Mouse (Mus musculus): ENCODE data around the gene Bckdk. TPM values are rescaled to one million over a fixed set of nuclear protein-coding genes. Genes with fewer than 3 reads are reported as not detected.

The Bckdk gene
- polyA plus RNA-seq, 1 experiment from 2014 or later = 120 TPM

DNA sequence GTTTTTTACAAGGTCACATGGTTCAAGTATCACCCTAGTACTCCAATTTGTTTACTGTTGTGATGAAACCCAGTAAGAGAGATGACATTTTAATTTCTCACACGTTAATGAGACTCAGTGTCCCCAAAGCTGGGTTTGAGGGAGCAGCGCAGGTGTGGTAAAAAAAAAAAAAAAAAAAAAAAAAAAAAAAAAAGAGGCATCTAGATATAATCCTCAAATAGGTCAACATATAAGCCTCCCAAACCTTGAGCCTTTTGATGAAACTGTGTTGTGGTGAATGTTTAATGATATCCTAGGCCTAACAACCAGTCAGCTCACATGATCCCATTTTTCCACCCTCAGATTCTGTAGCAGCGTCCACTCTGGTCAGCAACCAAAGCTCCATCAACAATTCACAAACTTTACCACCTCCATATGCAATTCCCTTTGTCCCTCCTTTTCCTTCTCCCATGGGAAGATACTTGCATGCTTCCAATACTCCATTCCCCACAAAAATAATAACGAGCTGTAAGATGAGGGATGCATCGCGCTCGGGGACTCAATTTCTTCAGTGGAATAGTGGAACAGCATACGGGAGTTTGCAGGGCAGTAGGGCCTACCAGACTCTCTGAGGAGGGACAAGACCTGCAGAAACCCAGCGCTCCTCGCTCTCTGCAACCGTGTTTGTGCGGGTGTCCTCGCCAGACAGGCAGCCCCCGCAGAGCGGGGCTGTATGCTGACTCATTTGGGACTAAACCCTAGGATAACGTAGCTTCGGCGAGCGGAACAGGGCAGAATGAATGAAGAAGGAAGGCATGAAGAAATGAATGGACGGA, 28.9 kb upstream of the Bckdk start:
- no peaks in the 10 kb centered on the region for H3K27me3 ChIP-seq (ENCODE audit: insufficient read depth, low read length)
- H3K27ac ChIP-seq = peak overlapping the region; percentile 47; the same call in 1 of the 2 replicates
- H3K4me1 ChIP-seq (replicated peaks; ENCODE audit: insufficient read depth, low read length) = peaks cover 16% of the 10 kb centered on the region; the same call in 1 of the 2 replicates
- ATAC-seq (replicated peaks; ENCODE audit: low FRiP score, low read depth) = peak; percentile 19; the same call in 1 of the 2 replicates
- peak overlapping the region; percentile 66 for H3K4me2 ChIP-seq (ENCODE audit: low read length)
- no peak for DNase-seq (ENCODE audit: low spot score)
- peak overlapping the region; percentile 79 for H3K4me3 ChIP-seq (replicated peaks; ENCODE audit: low read depth, low read length)
- H3K9ac ChIP-seq (ENCODE audit: low read depth, low read length) = peak overlapping the region; percentile 90
- H3K9me3 ChIP-seq (replicated peaks; ENCODE audit: low read length) = no peaks in the 10 kb centered on the region
- H3K36me3 ChIP-seq (ENCODE audit: insufficient read depth, low read length) = peaks cover 18% of the 10 kb centered on the region
- TF ChIP-seq CTCF (IDR thresholded peaks at IDR 0.05; ENCODE audit: low read depth) = no peak
- WGBS = 1% methylated on average over 20 of the region's 20 CpGs

DNA sequence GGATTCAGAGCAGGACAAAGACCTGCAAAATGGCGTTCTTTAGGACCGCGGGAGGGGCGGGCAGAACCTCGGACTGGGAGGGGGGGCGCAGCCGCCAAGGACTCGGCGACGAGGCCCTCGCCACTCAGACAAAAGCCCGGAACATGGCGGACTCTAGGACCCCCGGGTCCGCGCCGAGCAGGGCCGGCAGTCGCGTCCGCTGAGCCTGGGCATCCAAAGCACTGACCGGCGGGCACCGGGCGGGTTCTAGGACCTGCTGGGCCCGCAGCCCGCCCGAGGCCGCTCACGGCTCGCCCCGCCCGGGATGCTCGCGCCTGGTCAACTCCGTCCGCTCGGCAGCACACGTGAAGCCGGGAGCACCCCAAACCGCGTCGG, 28.3 kb upstream of the Bckdk start:
- peak overlapping the region; percentile 98 for H3K27ac ChIP-seq
- no peak for TF ChIP-seq CTCF (IDR thresholded peaks at IDR 0.05; ENCODE audit: low read depth)
- H3K4me3 ChIP-seq (replicated peaks; ENCODE audit: low read depth, low read length) = peak overlapping the region; percentile 79
- peak; percentile 95 for ATAC-seq (replicated peaks; ENCODE audit: low FRiP score, low read depth)
- H3K9ac ChIP-seq (ENCODE audit: low read depth, low read length) = peak overlapping the region; percentile 90
- DNase-seq (ENCODE audit: low spot score) = peak; percentile 97
- no peaks in the 10 kb centered on the region for H3K9me3 ChIP-seq (replicated peaks; ENCODE audit: low read length)
- H3K27me3 ChIP-seq (ENCODE audit: insufficient read depth, low read length) = no peaks in the 10 kb centered on the region
- peak overlapping the region; percentile 66 for H3K4me2 ChIP-seq (ENCODE audit: low read length)
- peaks cover 24% of the 10 kb centered on the region for H3K36me3 ChIP-seq (ENCODE audit: insufficient read depth, low read length)
- peaks cover 16% of the 10 kb centered on the region; the same call in 1 of the 2 replicates for H3K4me1 ChIP-seq (replicated peaks; ENCODE audit: insufficient read depth, low read length)
- 2% methylated on average over 42 of the region's 43 CpGs for WGBS

DNA sequence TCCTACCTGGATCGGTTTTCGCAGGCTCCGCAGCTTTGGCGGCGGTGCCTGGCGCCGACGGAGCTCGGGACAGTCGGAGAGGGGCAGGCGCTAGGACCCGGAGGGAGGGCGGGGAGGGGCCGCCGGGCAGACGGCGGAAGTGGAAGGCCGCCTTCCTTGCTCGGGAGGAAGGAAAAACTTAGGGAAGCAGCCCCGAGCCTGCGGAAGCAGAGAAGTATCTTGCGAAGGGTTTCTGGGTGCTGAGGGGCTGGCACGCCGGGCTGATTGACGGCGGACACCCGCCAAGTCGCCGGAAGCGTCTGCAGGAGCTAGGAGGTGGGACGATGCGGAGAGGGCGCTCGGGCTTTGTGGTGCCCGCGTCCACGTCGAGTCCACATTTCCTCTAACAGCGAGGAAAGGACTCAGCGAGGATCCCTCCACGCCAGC, 27.8 kb upstream of the Bckdk start, which contains the start of gene Zfp646:
TSS of gene Zfp646 (plus strand) at position 181 of the 426 bp plus-strand sequence.
- DNase-seq (ENCODE audit: low spot score) (peak; percentile 93), ATAC-seq (replicated peaks; ENCODE audit: low FRiP score, low read depth) (peak; percentile 88)
- no peak for TF ChIP-seq CTCF (IDR thresholded peaks at IDR 0.05; ENCODE audit: low read depth)
- H3K27ac ChIP-seq = peak within 1 kb of the TSS; percentile 98
- H3K4me3 ChIP-seq (replicated peaks; ENCODE audit: low read depth, low read length) = peak within 1 kb of the TSS; percentile 79
- H3K9me3 ChIP-seq (replicated peaks; ENCODE audit: low read length) = no peaks in the 10 kb centered on the region
- H3K4me1 ChIP-seq (replicated peaks; ENCODE audit: insufficient read depth, low read length) = peaks cover 16% of the 10 kb centered on the region; the same call in 1 of the 2 replicates
- WGBS = 0% methylated on average over 40 of the region's 41 CpGs
- peak within 1 kb of the TSS; percentile 66 for H3K4me2 ChIP-seq (ENCODE audit: low read length)
- H3K9ac ChIP-seq (ENCODE audit: low read depth, low read length) = peak within 1 kb of the TSS; percentile 90
- no peaks in the 10 kb centered on the region for H3K27me3 ChIP-seq (ENCODE audit: insufficient read depth, low read length)
- H3K36me3 ChIP-seq (ENCODE audit: insufficient read depth, low read length) = peaks cover 29% of the 10 kb centered on the region

DNA sequence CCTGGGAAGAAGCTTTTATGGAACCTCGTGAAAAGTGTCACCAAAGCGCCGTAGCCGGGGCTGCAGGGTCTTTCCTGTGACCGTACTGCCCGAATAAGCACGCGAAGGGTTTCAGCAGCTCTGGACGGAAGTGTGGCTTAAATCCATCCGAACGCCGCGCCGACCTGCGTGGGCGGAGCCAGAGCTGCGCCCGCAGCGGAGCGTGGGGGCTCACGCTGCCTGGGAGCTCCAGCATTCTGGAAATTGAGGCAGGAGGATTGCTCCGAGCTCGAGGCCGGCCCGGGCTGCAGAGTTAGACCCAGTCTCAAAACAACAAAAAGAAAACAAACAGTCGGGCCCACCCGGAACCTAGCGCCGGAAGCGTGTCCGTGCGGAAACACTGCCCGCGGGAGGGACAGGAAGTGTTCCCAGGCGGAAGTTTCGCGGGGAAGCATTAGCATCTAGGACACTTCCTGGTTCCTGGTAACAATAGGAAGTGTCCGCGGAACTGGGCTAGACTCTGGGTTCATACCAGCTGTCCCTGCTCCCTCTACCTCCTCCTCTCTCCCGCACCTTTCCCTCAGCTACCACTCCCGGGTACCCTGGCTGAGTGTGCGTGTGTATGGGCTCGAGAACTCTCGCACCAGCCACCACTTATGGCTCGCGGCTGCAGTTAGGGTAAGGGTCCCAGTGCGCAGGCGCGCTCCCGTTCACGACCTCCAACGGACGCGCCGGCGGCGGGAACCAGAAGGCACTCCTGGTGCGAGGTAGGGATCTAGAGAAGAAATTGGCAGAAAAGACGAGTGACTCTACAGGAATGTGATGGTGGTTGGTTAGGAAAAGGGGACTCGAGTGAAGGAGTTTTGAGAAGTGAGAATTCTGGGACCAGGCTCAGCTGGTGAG, 27.2 kb upstream of the Bckdk start, which contains the start of gene Zfp668:
TSS of gene Zfp668 (minus strand) at position 362 of the 882 bp plus-strand sequence.
- peak within 1 kb of the TSS; percentile 79 for H3K4me3 ChIP-seq (replicated peaks; ENCODE audit: low read depth, low read length)
- H3K27me3 ChIP-seq (ENCODE audit: insufficient read depth, low read length) = no peaks in the 10 kb centered on the region
- H3K4me2 ChIP-seq (ENCODE audit: low read length) = peak within 1 kb of the TSS; percentile 66
- no peaks in the 10 kb centered on the region for H3K9me3 ChIP-seq (replicated peaks; ENCODE audit: low read length)
- peaks cover 35% of the 10 kb centered on the region for H3K36me3 ChIP-seq (ENCODE audit: insufficient read depth, low read length)
- no peak for TF ChIP-seq CTCF (IDR thresholded peaks at IDR 0.05; ENCODE audit: low read depth)
- H3K4me1 ChIP-seq (replicated peaks; ENCODE audit: insufficient read depth, low read length) = peaks cover 16% of the 10 kb centered on the region; the same call in 1 of the 2 replicates
- under 1% methylated on average over 60 of the region's 60 CpGs for WGBS
- peak within 1 kb of the TSS; percentile 90 for H3K9ac ChIP-seq (ENCODE audit: low read depth, low read length)
- ATAC-seq (replicated peaks; ENCODE audit: low FRiP score, low read depth) = peak; percentile 61
- peak within 1 kb of the TSS; percentile 98 for H3K27ac ChIP-seq
- DNase-seq (ENCODE audit: low spot score) = peak; percentile 96

DNA sequence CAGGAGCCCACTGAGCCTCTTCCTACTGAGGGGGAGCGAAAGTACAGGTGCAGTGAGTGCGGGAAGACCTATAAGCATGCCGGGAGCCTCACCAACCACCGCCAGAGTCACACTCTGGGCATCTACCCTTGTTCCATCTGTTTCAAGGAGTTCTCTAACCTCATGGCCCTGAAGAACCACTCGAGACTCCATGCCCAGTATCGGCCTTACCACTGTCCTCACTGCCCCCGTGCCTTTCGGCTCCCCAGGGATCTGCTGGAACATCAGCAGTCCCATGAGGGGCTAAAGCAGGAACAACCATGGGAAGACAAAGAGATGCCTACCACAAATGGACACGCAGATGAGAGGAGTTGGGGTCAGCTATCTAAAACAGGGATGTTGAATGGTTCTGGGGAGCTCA, 24.6 kb upstream of the Bckdk start:
- Histone ChIP-seq H3K4me3 (replicated peaks; ENCODE audit: low read depth, low read length) (no peak overlapping the region), H3K27ac (no peak overlapping the region), H3K4me2 (ENCODE audit: low read length) (no peak overlapping the region), H3K27me3 (ENCODE audit: insufficient read depth, low read length) (no peaks in the 10 kb centered on the region), H3K4me1 (replicated peaks; ENCODE audit: insufficient read depth, low read length) (peaks cover 9% of the 10 kb centered on the region; the same call in 1 of the 2 replicates), H3K36me3 (ENCODE audit: insufficient read depth, low read length) (peaks cover 58% of the 10 kb centered on the region), H3K9me3 (replicated peaks; ENCODE audit: low read length) (no peaks in the 10 kb centered on the region), H3K9ac (ENCODE audit: low read depth, low read length) (no peak overlapping the region)
- TF ChIP-seq CTCF (IDR thresholded peaks at IDR 0.05; ENCODE audit: low read depth) = no peak
- WGBS = 95% methylated on average over 9 of the region's 9 CpGs
- DNase-seq (ENCODE audit: low spot score) = no peak
- no peak for ATAC-seq (replicated peaks; ENCODE audit: low FRiP score, low read depth)

DNA sequence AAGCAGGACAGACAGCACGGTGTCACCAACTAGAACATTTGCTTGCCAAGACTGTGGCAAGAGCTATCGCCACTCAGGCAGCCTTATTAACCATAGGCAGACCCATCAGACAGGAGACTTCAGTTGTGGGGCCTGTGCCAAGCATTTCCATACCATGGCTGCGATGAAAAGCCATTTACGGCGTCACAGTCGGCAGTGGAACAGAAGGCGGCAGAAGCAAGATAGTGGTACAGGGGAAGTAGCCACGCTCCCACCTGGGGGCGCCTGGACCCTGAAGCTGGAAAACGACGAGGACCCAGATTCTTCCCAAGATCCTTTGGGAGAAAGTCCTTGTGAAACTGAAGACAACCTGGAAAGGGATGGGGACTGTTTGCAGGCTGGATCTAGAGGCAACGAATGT, 23.5 kb upstream of the Bckdk start:
- DNase-seq (ENCODE audit: low spot score) (no peak), ATAC-seq (replicated peaks; ENCODE audit: low FRiP score, low read depth) (no peak)
- H3K27ac ChIP-seq = no peak overlapping the region
- no peak overlapping the region for H3K4me2 ChIP-seq (ENCODE audit: low read length)
- no peaks in the 10 kb centered on the region for H3K9me3 ChIP-seq (replicated peaks; ENCODE audit: low read length)
- peaks cover 68% of the 10 kb centered on the region for H3K36me3 ChIP-seq (ENCODE audit: insufficient read depth, low read length)
- H3K4me1 ChIP-seq (replicated peaks; ENCODE audit: insufficient read depth, low read length) = peaks cover 6% of the 10 kb centered on the region; the same call in 1 of the 2 replicates
- no peak overlapping the region for H3K9ac ChIP-seq (ENCODE audit: low read depth, low read length)
- no peak for TF ChIP-seq CTCF (IDR thresholded peaks at IDR 0.05; ENCODE audit: low read depth)
- H3K4me3 ChIP-seq (replicated peaks; ENCODE audit: low read depth, low read length) = no peak overlapping the region
- WGBS = 81% methylated on average over 12 of the region's 12 CpGs
- no peaks in the 10 kb centered on the region for H3K27me3 ChIP-seq (ENCODE audit: insufficient read depth, low read length)
